Mouse (Mus musculus) thymus, postnatal 10 days (tissue): ENCODE results near the gene Fam177a.
A peak's percentile ranks its signal among the peaks of the same experiment; 100 is the strongest.
"Not testable (repeated sequence)": the region's sequence is repeated elsewhere in the genome, so short reads cannot be mapped to it uniquely, and the experiment has no call there.

Experiments
- DNase-seq, 2 experiments: peaks; one replicate each; pipeline ENCODE4 v3.0.0; 2021; ENCODE audit warnings: low spot score in 2 of 2

The Fam177a gene

GRCm38 (mm10) chr12:55124242-55124641 is at the start of gene Fam177a:
Fam177a (plus strand) TSS chr12:55124469.
- DNase-seq = not testable (repeated sequence)

DNA sequence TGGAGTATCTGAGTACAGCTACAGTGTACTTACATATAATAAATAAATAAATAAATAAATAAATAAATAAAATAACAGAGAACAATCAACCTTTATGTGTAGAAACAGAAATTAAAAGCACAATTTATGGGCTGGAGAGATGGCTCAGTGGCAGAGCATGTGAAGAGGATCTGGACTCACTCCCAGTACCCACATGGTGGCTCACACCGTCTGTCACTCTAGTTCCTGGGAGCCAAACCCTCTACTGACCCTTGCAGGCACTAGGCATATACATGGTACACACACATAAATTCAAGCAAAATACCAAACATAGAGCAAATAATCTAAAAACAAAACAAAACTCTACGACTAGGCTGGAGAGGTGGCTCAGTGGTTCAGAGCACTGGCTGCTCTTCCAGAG is 49.0 kb upstream of the Fam177a start:
- DNase-seq = no peak

- DNase-seq = not testable (repeated sequence)
These were observed 45.6 kb upstream of the Fam177a start for GRCm38 (mm10) chr12:55078706-55079105.

DNA sequence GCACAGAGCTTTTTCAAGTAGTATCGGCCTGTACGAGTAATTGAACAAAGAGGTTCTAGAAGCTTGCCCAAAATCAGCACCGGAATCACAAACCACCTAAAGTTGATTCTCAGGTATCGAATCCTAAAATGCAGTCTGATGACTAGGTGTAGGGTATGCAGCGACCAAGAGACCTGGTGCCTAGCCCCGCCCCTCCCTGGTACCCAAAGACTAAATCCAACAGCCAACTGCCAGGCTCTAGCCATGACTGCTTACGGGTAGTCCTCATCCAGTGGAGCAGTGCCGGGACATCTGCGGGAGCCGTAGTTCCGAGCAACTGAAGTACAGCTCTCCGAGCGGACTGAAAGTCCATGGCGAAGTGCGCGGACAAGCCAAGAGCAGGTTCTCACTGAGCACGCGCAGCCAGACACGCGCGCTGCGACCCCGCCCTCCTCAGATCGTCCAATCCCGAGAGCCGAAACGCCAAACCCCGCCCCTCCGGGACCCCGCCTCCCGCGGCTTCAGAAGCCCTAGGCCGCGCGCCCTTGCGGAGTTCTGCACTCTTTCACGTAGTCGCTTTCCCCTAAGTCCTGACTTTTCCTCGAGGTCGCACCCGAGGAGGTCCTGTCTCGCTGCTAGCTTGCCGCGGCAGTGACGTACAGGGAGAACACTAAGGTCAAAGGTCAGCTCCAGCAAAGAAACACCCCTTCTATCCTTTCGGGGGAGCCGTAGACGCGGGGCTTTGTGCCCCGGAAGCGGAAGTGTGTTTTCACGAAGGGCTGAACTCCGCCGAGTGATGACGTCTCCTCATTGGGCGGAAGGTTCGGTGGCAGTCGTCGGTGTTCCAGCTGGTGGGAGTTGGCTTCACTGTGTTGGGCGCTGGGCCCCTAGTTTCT is 44.3 kb upstream of the Fam177a start, which contains the start of the genes 2700097O09Rik and Srp54a:
2700097O09Rik (minus strand) TSS at position 385 of the 875 bp plus-strand sequence.
Srp54a (plus strand) TSS at position 537 of the 875 bp plus-strand sequence.
- DNase-seq = peak; percentile 90 to 91

DNA sequence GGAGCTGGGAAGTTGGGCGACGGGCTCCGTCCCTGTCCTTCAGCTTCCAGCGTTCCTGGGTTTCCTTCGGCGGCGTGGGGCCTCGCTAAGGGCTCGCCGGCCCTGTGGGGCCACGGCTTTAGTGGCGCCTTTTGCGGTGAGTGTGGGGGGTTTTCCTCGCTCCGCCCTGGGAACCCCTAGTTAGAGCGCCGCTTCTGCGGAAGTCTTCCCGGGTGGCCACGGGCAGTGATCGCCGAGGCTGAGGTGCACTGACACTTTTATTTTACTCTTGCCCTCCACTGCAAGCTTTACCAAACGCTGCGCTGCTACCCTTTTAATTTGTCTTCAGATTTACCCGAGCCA is 43.7 kb upstream of the Fam177a start:
- not testable (repeated sequence) for DNase-seq

DNA sequence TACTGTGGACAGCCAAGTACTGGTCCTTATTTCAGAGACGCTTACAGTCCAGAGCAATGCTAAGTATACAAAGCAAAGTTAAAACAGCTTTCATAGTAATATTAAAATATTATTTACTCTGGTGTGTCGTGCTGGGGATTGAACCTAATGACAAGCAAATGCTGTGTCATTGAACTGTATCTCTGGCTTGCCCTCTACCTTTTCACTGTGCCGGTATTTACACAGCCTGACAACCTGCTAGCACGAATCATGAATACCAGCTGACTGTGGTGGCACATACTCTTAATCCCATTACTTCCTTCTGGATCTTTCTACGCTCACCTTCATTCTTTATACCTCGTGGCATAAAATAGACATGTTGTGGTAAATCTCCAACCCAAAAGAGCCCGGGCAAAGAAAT is 32.1 kb upstream of the Fam177a start:
- DNase-seq = not testable (repeated sequence)

DNA sequence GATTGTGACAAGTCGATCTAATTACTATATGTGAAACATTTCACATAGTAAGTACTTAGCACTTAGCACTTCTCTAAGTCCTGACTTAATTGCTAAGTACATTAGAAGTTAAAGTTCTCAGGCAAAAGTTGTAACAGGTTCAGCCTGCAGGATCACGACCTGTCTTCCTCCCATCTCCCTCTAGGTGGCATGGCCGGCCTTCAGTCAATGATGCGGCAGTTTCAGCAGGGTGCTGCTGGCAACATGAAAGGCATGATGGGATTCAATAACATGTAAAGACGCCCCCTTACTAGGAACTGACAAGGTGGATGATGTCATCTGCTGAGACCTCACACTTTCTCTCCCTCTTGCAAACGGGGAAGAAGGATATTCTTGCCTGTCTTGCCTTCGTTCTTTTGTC is 11.7 kb upstream of the Fam177a start:
- DNase-seq = not testable (repeated sequence)

DNA sequence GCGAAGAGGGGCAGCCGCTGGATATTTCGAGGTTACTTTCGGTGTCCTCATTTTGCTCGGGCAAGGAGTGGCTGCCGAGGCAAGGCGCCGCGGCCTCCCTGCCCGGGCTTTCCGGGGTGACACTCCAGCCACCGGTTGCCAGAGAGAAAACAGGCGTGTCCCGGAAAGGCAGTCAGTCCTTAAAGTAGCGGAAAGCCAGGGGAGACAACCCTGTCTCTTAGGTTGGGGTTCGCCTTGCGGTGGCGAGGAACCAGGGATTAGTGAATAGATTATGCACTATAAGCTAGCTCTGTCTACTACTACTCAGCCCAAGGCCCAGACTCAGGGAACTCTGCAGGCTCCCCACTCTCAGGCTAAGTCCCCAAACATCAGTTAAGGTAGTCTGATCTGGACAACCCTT is 462 bp downstream of the Fam177a start:
- DNase-seq = not testable (repeated sequence)

DNA sequence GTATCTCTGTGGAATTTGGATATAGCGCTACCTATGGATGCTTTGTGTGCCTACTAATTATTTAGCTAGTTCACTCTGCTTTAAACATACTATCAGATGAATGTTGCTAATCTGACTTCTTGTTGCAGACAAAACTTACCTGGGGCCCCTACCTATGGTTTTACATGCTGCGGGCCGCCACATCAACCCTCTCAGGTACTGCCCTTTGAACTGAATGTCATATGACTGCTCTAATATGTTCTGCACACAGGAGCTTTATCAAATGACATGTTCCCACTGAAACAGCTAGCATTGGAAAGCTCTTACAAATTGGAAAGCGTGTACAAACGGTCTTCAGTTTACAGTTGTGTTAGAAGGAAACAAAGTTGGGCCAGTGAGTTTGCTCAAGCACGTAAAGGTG is 11.3 kb downstream of the Fam177a start:
- not testable (repeated sequence) for DNase-seq

DNA sequence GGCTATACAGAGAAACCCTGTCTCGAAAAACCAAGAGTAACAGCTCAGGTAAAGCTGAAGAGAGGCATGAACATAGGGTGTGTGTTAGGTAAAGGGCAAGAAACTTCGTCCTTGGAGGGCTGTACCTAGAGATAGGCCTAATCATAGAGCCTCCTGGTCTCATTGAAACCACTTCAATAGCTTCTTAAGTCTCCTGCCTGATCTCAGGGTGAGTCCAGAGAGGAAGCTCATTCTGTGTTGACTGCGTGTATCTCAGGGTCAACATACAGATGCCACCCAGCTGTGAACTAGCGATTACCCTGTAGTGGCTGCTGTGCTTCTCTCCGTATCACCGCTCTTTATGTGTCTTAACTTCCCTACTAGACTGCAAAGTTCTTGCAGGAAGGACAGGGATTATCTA is 13.6 kb downstream of the Fam177a start:
- DNase-seq = not testable (repeated sequence)

GRCm38 (mm10) chr12:55154559-55155448 is 30.5 kb downstream of the Fam177a start, which contains the start of gene Srp54b:
Srp54b (plus strand) TSS chr12:55155104.
- not testable (repeated sequence) for DNase-seq

GRCm38 (mm10) chr12:55155449-55155783 is 31.1 kb downstream of the Fam177a start:
- DNase-seq = not testable (repeated sequence)

GRCm38 (mm10) chr12:55167034-55167557 is 42.8 kb downstream of the Fam177a start:
- not testable (repeated sequence) for DNase-seq

DNA sequence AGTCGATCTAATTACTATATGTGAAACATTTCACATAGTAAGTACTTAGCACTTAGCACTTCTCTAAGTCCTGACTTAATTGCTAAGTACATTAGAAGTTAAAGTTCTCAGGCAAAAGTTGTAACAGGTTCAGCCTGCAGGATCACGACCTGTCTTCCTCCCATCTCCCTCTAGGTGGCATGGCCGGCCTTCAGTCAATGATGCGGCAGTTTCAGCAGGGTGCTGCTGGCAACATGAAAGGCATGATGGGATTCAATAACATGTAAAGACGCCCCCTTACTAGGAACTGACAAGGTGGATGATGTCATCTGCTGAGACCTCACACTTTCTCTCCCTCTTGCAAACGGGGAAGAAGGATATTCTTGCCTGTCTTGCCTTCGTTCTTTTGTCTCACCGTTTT is 63.4 kb downstream of the Fam177a start:
- DNase-seq = not testable (repeated sequence)

- DNase-seq = not testable (repeated sequence)
These were observed 64.9 kb downstream of the Fam177a start for GRCm38 (mm10) chr12:55189127-55189526.
